Mouse (Mus musculus) liver, embryonic 14.5 days (tissue): Measurements from ENCODE around the gene Senp1. TPM values are rescaled to one million over a fixed set of nuclear protein-coding genes. Genes with fewer than 3 reads are reported as not detected.
A peak's percentile ranks its signal among the peaks of the same experiment; 100 is the strongest.

Experiments used
- ATAC-seq: fragments of 200-750 bp; cut with Nextera tagmentation; 2 replicates; pipeline ENCODE4 v1.8.0; 2017; ENCODE audit warnings: moderate number of reproducible peaks, mild to moderate bottlenecking, moderate library complexity; ENCODE audit not compliant: insufficient read depth
- DNase-seq, 3 experiments: peaks; one replicate each; pipeline ENCODE4 v3.0.0-alpha.2; 2012 to 2013; ENCODE audit warnings: low read depth in 3 of 3, low spot score in 3 of 3
- H3K27ac ChIP-seq: fragments of 300-500 bp; sonication (generic); 2 replicates; pipeline ENCODE4 v1.5.1; 2014; ENCODE audit warnings: moderate library complexity, mild to moderate bottlenecking, control low read depth, inconsistent platforms
- H3K27me3 ChIP-seq: fragments of 300-500 bp; sonication (generic); 2 replicates; pipeline ENCODE4 v1.6.1; 2014; ENCODE audit warnings: mild to moderate bottlenecking, low read length, moderate library complexity; ENCODE audit not compliant: control insufficient read depth, insufficient read depth
- H3K36me3 ChIP-seq: fragments of 300-500 bp; sonication (generic); replicated peaks from 2 replicates; pipeline ENCODE4 v1.6.1; 2014; ENCODE audit warnings: low read depth; ENCODE audit not compliant: control insufficient read depth, insufficient read depth
- H3K4me1 ChIP-seq, 2 experiments: fragments of 200-500 bp in 1 of 2; fragments of 300-500 bp in 1 of 2; sonication (generic) in 1 of 2; replicated peaks; 2 replicates each; pipeline ENCODE4 v1.6.1; 2012 to 2014; ENCODE audit warnings: antibody characterized with exemption in 1 of 2, inconsistent platforms in 1 of 2, low read length in 1 of 2; ENCODE audit not compliant: control insufficient read depth in 2 of 2, insufficient read depth in 2 of 2
- H3K4me2 ChIP-seq: fragments of 300-500 bp; sonication (generic); 2 replicates; pipeline ENCODE4 v1.6.1; 2014; ENCODE audit warnings: low read depth, mild to moderate bottlenecking, control low read depth, moderate library complexity
- H3K4me3 ChIP-seq, 2 experiments: fragments of 200-500 bp in 1 of 2; fragments of 300-500 bp in 1 of 2; sonication (generic) in 1 of 2; 2 replicates each; pipeline ENCODE4 v1.5.1; 2012 to 2014; ENCODE audit warnings: low read depth in 2 of 2, low read length in 2 of 2, mild to moderate bottlenecking in 2 of 2, control low read depth in 1 of 2, inconsistent platforms in 1 of 2, moderate library complexity in 1 of 2; ENCODE audit not compliant: insufficient read depth in 1 of 2
- H3K9ac ChIP-seq: fragments of 300-500 bp; sonication (generic); replicated peaks from 2 replicates; pipeline ENCODE4 v1.6.1; 2014; ENCODE audit warnings: mild to moderate bottlenecking, control low read depth, moderate library complexity
- H3K9me3 ChIP-seq: fragments of 300-500 bp; sonication (generic); 2 replicates; pipeline ENCODE4 v1.6.1; 2016; ENCODE audit warnings: low read length, mixed read lengths; ENCODE audit not compliant: control insufficient read depth
- CTCF ChIP-seq: IDR thresholded peaks from 2 replicates; pipeline ENCODE4 v1.5.1; 2016; ENCODE audit warnings: antibody characterized with exemption, low read depth, control low read depth
- EP300 ChIP-seq: IDR thresholded peaks from 2 replicates; pipeline ENCODE4 v1.6.1; 2016; ENCODE audit warnings: antibody characterized with exemption, low read depth
- WGBS: fragments of 180-500 bp; shearing (Covaris S2); extraction: QIAGEN DNeasy Blood & Tissue Kit; methylation state at CpG from one replicate; pipeline ENCODE4 v1.1.7; 2014; ENCODE audit not compliant: insufficient replicate concordance; 5-methylcytosine and 5-hydroxymethylcytosine counted together
- polyA plus RNA-seq, 2 experiments: library from polyadenylated mRNA; depleted of rRNA in 1 of 2; stranded (reverse) in 1 of 2; unstranded in 1 of 2; fragments of >200 nt; fragmentation: Nextera tagmentation in 1 of 2; extraction: Ambion mirVana in 1 of 2; gene quantifications; 2 replicates each; pipeline versions ENCODE4 v1.2.1 to v1.2.3; 2012 to 2014

Gene Senp1
- polyA plus RNA-seq, 2 experiments: 10.7 to 15.3 TPM

DNA sequence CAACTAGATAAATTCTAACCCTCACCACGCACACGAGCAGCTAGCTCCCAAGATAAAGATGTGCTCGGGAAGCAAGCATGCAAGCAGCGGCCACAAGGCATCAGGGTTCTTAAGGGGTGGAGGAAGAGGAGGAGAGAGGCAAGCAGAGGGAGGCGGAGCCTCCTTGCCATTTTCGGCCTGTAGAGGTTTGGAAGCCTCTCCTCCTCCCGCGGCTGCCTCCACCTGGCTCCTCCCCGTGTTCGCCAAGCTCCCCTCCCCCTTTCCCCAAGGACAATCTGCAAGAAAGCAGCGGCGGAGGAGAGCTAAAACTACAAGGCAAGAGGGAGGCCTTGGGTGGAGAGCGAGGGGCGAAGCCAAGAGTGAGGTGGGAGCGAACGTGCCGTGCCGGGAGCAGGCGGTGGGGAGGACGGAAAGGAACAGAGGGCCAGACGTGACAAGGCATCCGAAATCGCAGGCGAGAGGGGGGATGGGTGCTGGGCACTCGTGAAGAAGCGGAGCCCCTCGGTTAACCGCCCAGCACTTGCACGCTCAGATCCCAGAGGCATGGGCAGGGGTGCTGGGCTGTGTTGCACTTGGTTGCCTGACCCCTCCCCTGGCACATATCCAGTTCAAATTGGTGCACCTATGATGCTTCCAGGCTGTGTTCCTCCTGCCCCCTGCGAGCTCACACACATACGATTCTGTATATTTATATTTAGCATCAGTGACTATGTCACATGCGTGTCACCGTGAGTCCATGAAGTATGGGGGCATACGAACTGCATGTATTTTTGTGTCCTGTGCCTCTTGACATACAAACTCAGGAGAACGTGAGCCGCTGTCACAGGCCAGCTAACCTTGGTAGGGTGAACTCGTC is 15.0 kb upstream of the Senp1 start:
- DNase-seq (peak; percentile 78 to 81 (median 78)), ATAC-seq (peak; percentile 97)
- H3K9me3 ChIP-seq: no peaks in the 10 kb centered on the region
- peak overlapping the region; percentile 57 to 81 for H3K4me3 ChIP-seq
- no peaks in the 10 kb centered on the region for H3K27me3 ChIP-seq
- H3K9ac ChIP-seq: peak overlapping the region; percentile 62
- H3K4me1 ChIP-seq: peaks cover 18 to 33% of the 10 kb centered on the region in 2 experiments
- TF ChIP-seq EP300 (no peak), CTCF (no peak; the same call in 1 of the 2 replicates)
- peak overlapping the region; percentile 46 for H3K27ac ChIP-seq
- 3% methylated on average over 37 of the region's 37 CpGs for whole genome bisulfite sequencing
- peak overlapping the region; percentile 78 for H3K4me2 ChIP-seq
- no peaks in the 10 kb centered on the region for H3K36me3 ChIP-seq

DNA sequence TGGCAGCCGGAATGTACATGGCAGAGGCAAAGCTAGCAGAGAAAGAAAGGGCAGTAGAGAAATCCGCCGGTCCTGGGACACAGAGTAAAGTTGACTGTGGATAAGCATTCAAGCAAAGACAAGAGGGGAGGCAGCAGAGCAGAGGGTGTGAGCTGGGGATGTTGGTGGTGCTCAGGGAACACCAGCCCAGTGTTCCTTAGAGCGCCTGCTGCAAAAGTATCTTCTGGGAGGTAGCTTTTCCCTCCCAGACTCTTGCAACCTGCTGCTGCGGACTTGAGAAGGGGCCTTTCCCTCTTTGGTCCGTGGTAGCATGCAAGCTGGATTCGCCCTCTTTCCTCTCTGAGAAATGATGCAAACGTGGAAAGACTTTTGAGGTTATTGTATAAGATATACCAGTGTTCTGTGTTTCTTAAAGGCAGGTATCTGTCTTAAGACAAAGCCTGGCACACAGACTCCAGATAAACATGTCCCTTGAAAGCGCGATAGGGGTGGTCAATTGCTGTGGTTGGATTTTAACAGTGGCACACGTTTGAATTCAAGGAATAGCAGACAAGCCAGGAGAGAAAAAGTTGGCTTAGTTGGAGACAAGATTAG is 14.3 kb upstream of the Senp1 start:
- H3K4me2 ChIP-seq: peak overlapping the region; percentile 78
- H3K27me3 ChIP-seq: no peaks in the 10 kb centered on the region
- WGBS: 35% methylated on average over 11 of the region's 11 CpGs
- ATAC-seq (peak; percentile 55), DNase-seq (no peak)
- H3K36me3 ChIP-seq: no peaks in the 10 kb centered on the region
- peak overlapping the region; percentile 41; the same call in 1 of the 2 replicates for H3K9ac ChIP-seq
- H3K4me3 ChIP-seq: peak overlapping the region; percentile 57 to 81
- no peak for TF ChIP-seq CTCF
- TF ChIP-seq EP300: no peak
- peaks cover 18 to 33% of the 10 kb centered on the region in 2 experiments for H3K4me1 ChIP-seq
- H3K9me3 ChIP-seq: no peaks in the 10 kb centered on the region
- H3K27ac ChIP-seq: peak overlapping the region; percentile 46

DNA sequence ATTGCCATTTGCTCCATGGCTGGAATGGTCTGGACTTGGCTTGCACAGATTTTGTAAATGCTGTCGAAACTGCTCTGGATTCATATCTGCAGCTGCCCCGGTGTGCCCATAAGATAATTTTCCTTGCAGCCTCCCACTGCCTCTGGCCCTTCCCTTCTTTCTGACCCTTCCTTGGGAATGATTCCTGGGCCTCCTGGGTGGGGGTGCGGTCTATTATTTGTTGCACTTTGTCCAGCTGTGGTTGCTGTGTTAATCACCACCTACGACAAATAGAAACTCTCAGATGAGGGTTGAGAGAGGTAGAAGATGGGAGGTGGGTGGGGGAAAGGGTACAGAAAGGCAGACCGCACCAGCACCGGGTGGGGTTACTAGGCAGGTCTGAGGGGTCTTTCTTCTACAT is 13.7 kb upstream of the Senp1 start:
- peaks cover 18 to 33% of the 10 kb centered on the region in 2 experiments for H3K4me1 ChIP-seq
- 68% methylated on average over 6 of the region's 6 CpGs for WGBS
- H3K9me3 ChIP-seq: no peaks in the 10 kb centered on the region
- no peak overlapping the region for H3K9ac ChIP-seq
- H3K36me3 ChIP-seq: no peaks in the 10 kb centered on the region
- no peak overlapping the region for H3K4me3 ChIP-seq
- DNase-seq (no peak), ATAC-seq (no peak)
- TF ChIP-seq EP300 (no peak), CTCF (no peak)
- H3K4me2 ChIP-seq: peak overlapping the region; percentile 78
- H3K27ac ChIP-seq: no peak overlapping the region
- H3K27me3 ChIP-seq: no peaks in the 10 kb centered on the region

DNA sequence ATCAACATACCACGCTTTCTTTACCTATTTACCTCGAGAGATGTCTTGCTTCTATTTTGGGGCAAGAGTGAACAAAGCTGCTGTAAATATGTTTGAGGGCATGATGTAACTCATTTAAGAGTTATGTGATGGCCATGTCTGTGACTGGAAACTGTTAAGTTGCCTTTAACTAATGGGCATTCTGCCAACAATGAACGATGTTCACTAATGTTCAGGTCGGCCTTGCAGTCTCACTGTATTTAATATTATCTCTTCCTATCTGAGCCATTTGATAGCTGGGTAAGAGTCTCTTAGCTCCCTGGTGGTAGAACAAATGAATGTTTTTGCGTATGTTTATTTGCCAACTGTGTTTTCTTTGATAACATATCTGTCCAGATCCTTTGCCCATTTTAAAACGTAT is 13.0 kb upstream of the Senp1 start:
- no peaks in the 10 kb centered on the region for H3K9me3 ChIP-seq
- peaks cover 15 to 27% of the 10 kb centered on the region in 2 experiments for H3K4me1 ChIP-seq
- H3K4me3 ChIP-seq: no peak overlapping the region
- H3K4me2 ChIP-seq: no peak overlapping the region
- DNase-seq: no peak
- H3K36me3 ChIP-seq: no peaks in the 10 kb centered on the region
- WGBS: 56% methylated on average over 6 of the region's 6 CpGs
- H3K9ac ChIP-seq: no peak overlapping the region
- no peaks in the 10 kb centered on the region for H3K27me3 ChIP-seq
- TF ChIP-seq CTCF (no peak), EP300 (no peak)
- ATAC-seq: no peak
- H3K27ac ChIP-seq: no peak overlapping the region

DNA sequence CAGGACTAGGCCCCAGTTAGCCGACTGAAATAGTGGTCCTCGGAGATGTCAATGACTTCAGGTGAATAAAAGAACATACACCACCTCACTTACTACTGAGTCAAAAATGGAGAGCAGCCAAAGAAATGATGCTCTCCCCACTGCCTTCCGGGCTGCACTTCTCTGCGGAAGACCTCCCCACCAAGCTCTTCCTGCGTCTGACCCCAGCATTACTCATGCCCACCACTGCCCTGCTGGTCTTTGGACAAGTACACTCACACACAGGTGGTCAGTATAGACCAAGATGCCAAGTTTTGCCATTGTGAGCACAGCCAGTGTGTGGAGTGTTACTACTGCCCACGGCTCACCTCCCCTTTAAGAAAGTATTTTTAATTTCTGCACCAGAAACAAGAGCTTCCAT is 8.9 kb upstream of the Senp1 start:
- Histone ChIP-seq H3K4me3 (no peak overlapping the region), H3K36me3 (no peaks in the 10 kb centered on the region), H3K27ac (no peak overlapping the region), H3K9ac (no peak overlapping the region), H3K4me2 (no peak overlapping the region), H3K27me3 (no peaks in the 10 kb centered on the region), H3K9me3 (no peaks in the 10 kb centered on the region), H3K4me1 (peaks cover under 1 to 5% of the 10 kb centered on the region in 2 experiments; a peak in 3 of 4 replicates)
- no peak for TF ChIP-seq EP300
- TF ChIP-seq CTCF: no peak
- 80% methylated on average over 6 of the region's 6 CpGs for WGBS
- no peak for ATAC-seq
- DNase-seq: no peak
